ENCODE assay signal across 26 mouse cellular contexts in the genomic region with DNA sequence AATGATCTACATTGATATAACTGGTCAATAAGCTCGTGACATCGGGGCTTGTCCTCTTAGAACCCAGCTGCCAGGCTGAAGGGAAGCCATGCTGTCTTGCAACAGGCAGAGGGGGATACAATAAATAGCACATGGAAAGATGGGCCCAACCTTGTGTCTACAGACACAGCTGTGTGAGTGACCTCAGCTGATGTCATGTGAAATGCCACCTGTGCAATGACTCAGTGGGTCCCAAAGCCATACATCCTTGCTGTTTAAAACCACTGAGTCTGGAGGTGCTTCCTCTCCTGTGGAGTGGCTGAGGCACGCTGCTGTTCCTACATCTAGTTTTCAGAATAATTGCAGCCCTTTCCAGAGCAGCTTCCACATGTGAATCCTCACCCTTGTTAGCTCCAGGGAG.
"Had no signal": no experiment of that assay in that cellular context is flagged by ENCODE, and none has a peak within 500 bp of the region (broad histone marks: within the 10 kb centered on the region; RNA-seq: fewer than 3 reads in every experiment).

No protein-coding gene starts in this region.

- DNase-seq: gastrocnemius, postnatal 14 days; gastrocnemius, postnatal 36 days; heart, adult 18-20 months; heart, postnatal 14 days; heart, postnatal 36 days; kidney, adult 11 months; kidney, adult 2 months; kidney, adult 9 months; kidney, postnatal 14 days; kidney, postnatal 4 days; liver; liver, postnatal 0 days had no signal

- H3K4me3 ChIP-seq: heart, embryonic 13.5 days; heart, embryonic 15.5 days; hindbrain, embryonic 13.5 days; hindbrain, embryonic 15.5 days; kidney, embryonic 15.5 days; layer of hippocampus, adult 2 months; left cerebral cortex, adult 2 months; limb, embryonic 10.5 days; limb, embryonic 12.5 days had no signal

- H3K9ac ChIP-seq: heart, embryonic 13.5 days; heart, embryonic 15.5 days; hindbrain, embryonic 13.5 days; hindbrain, embryonic 15.5 days; kidney, embryonic 15.5 days; limb, embryonic 12.5 days; liver, embryonic 14.5 days; liver, postnatal 0 days had no signal

- H3K4me2 ChIP-seq: heart, embryonic 11.5 days; heart, embryonic 13.5 days; heart, embryonic 15.5 days; hindbrain, embryonic 13.5 days; hindbrain, embryonic 15.5 days; kidney, embryonic 15.5 days; limb, embryonic 12.5 days; liver, embryonic 11.5 days had no signal

- H3K27me3 ChIP-seq: heart, embryonic 13.5 days; heart, embryonic 15.5 days; hindbrain, embryonic 15.5 days; kidney, embryonic 15.5 days; limb, embryonic 12.5 days had no signal

- H3K9me3 ChIP-seq: heart, embryonic 13.5 days; heart, embryonic 15.5 days; hindbrain, embryonic 13.5 days; hindbrain, embryonic 15.5 days; kidney, embryonic 15.5 days; limb, embryonic 10.5 days; limb, embryonic 12.5 days had no signal

- H3K27ac ChIP-seq: heart, embryonic 15.5 days; hindbrain, embryonic 13.5 days; hindbrain, embryonic 15.5 days; hindbrain, postnatal 0 days; kidney, embryonic 15.5 days; kidney, postnatal 0 days; limb, embryonic 10.5 days; limb, embryonic 12.5 days; liver, embryonic 14.5 days had no signal

- H3K36me3 ChIP-seq: heart, embryonic 13.5 days; heart, embryonic 15.5 days; hindbrain, embryonic 13.5 days; hindbrain, embryonic 15.5 days; kidney, embryonic 15.5 days; limb, embryonic 10.5 days; limb, embryonic 12.5 days had no signal
